Mouse (Mus musculus): ENCODE measurements around the gene Ide. TPM values are rescaled to one million over a fixed set of nuclear protein-coding genes. Genes with fewer than 3 reads are reported as not detected.

Gene Ide
- total RNA-seq, 2 experiments from 2014 or later: 54.9 to 56.5 TPM

Other genes with a start within 250 kb of the Ide start
- 10 to 100 TPM; 89.4 to 90.6 TPM for gene March5, start 130.3 kb downstream of the Ide start, total RNA-seq (2021)
- gene Cpeb3, start 129.3 kb downstream of the Ide start, total RNA-seq (2021): 10 to 100 TPM; 76.6 to 76.9 TPM
- gene Kif11, start 38.6 kb upstream of the Ide start, total RNA-seq (2021): under 1 TPM; 0.57 to 0.63 TPM
- 1 to 10 TPM; 1.2 to 1.7 TPM for gene Hhex, start 97.0 kb upstream of the Ide start, total RNA-seq (2021)
- 10 to 100 TPM; 50.2 to 51.3 TPM for gene Exoc6, start 212.6 kb upstream of the Ide start, total RNA-seq (2021)

Data from layer of hippocampus, adult 18-20 months (tissue).